Mouse (Mus musculus) inflammation-experienced regulatory T-cells, adult 6 months (primary cell): ENCODE results near the gene Hist1h4b. TPM values are rescaled to one million over a fixed set of nuclear protein-coding genes. Genes with fewer than 3 reads are reported as not detected.

ENCODE experiments used
- ATAC-seq: one replicate; pipeline ENCODE4 v1.8.0; 2017
- polyA plus RNA-seq, 3 experiments: library from polyadenylated mRNA; unstranded; fragments of 100-300 nt; shearing (Covaris generic); gene quantifications; one replicate each; pipeline ENCODE4 v1.2.1; 2017

The Hist1h4b gene
- polyA plus RNA-seq, 3 experiments from 2014 or later, result 4.1 to 20.2 TPM; not detected in 1

GRCm38 (mm10) chr13:23806422-23807052 lies 49.7 kb downstream of the Hist1h4b start, which contains the start of gene Slc17a2:
Gene Slc17a2, plus strand, starts transcription at chr13:23806993.
- no peak for ATAC-seq

Other genes starting within 250 kb of the Hist1h4b start
- 1 to 10 TPM; 3.9 to 8.3 (median 7.0) TPM for gene Hist1h4h, start 226.0 kb upstream of the Hist1h4b start, polyA plus RNA-seq
- gene Hist1h2af, start 223.1 kb upstream of the Hist1h4b start, polyA plus RNA-seq, result not detected
- 1 to 10 TPM in 1 of 3 experiments, not detected in 2; 1.5 TPM for gene Hist1h3g, start 221.6 kb upstream of the Hist1h4b start, polyA plus RNA-seq
- gene Hist1h2bh, start 213.6 kb upstream of the Hist1h4b start, polyA plus RNA-seq, result under 1 TPM in 2 of 3 experiments, not detected in 1; 0.38 to 0.89 TPM
- gene Hist1h3f, start 213.0 kb upstream of the Hist1h4b start, polyA plus RNA-seq, result 1 to 10 TPM in 1 of 3 experiments, under 1 TPM in 2; 0.73 to 1.5 (median 0.74) TPM
- 1 to 10 TPM in 1 of 3 experiments, not detected in 2; 3.2 TPM for gene Hist1h4f, start 205.4 kb upstream of the Hist1h4b start, polyA plus RNA-seq
- under 1 TPM; 0.20 to 0.36 (median 0.34) TPM for gene Hist1h1d, start 203.8 kb upstream of the Hist1h4b start, polyA plus RNA-seq
- gene Hist1h3e, start 194.6 kb upstream of the Hist1h4b start, polyA plus RNA-seq, result 1 to 10 TPM in 2 of 3 experiments, under 1 TPM in 1; 0.89 to 4.0 (median 4.0) TPM
- 100 to 1,000 TPM in 1 of 3 experiments, 10 to 100 TPM in 1, 1 to 10 TPM in 1; 5.9 to 223 (median 14.6) TPM for gene Hist1h2ae, start 185.8 kb upstream of the Hist1h4b start, polyA plus RNA-seq
- 10 to 100 TPM in 1 of 3 experiments, 1 to 10 TPM in 2; 2.4 to 13.2 (median 9.8) TPM for gene Hist1h2bg, start 185.6 kb upstream of the Hist1h4b start, polyA plus RNA-seq
- not detected for gene Hist1h2bf, start 182.8 kb upstream of the Hist1h4b start, polyA plus RNA-seq
- gene Hist1h2ad, start 182.6 kb upstream of the Hist1h4b start, polyA plus RNA-seq, result under 1 TPM in 1 of 3 experiments, not detected in 2; 0.99 TPM
- gene Hist1h3d, start 181.2 kb upstream of the Hist1h4b start, polyA plus RNA-seq, result 1 to 10 TPM in 1 of 3 experiments, under 1 TPM in 1, not detected in 1; 0.56 to 1.3 TPM
- 10 to 100 TPM; 20.7 to 55.4 (median 27.7) TPM for gene Hist1h4d, start 175.4 kb upstream of the Hist1h4b start, polyA plus RNA-seq
- gene Hist1h2be, start 135.9 kb upstream of the Hist1h4b start, polyA plus RNA-seq, result 1 to 10 TPM in 2 of 3 experiments, under 1 TPM in 1; 0.92 to 3.6 (median 3.0) TPM
- 10 to 100 TPM in 1 of 3 experiments, 1 to 10 TPM in 2; 6.7 to 25.3 (median 9.4) TPM for gene Hist1h1e, start 134.5 kb upstream of the Hist1h4b start, polyA plus RNA-seq
- gene Hist1h2ac, start 73.1 kb upstream of the Hist1h4b start, polyA plus RNA-seq, result under 1 TPM; 0.43 to 0.47 (median 0.47) TPM
- 1 to 10 TPM in 2 of 3 experiments, under 1 TPM in 1; 0.52 to 3.6 (median 3.3) TPM for gene Hist1h2bc, start 72.8 kb upstream of the Hist1h4b start, polyA plus RNA-seq
- gene Hist1h1t, start 61.2 kb upstream of the Hist1h4b start, polyA plus RNA-seq, result not detected
- 1 to 10 TPM; 2.1 to 9.3 (median 4.2) TPM for gene Hist1h4c, start 58.6 kb upstream of the Hist1h4b start, polyA plus RNA-seq
- 1 to 10 TPM in 1 of 3 experiments, under 1 TPM in 1, not detected in 1; 0.32 to 1.7 TPM for gene Hfe, start 46.2 kb upstream of the Hist1h4b start, polyA plus RNA-seq
- 10 to 100 TPM in 2 of 3 experiments, 1 to 10 TPM in 1; 8.7 to 14.8 (median 11.1) TPM for gene Hist1h1c, start 18.2 kb upstream of the Hist1h4b start, polyA plus RNA-seq
- gene Hist1h3c, start 11.4 kb upstream of the Hist1h4b start, polyA plus RNA-seq, result 1 to 10 TPM in 1 of 3 experiments, not detected in 2; 2.5 TPM
- 1 to 10 TPM in 2 of 3 experiments, not detected in 1; 2.5 to 2.8 TPM for gene Hist1h2bb, start 10.3 kb upstream of the Hist1h4b start, polyA plus RNA-seq
- 10 to 100 TPM in 1 of 3 experiments, not detected in 2; 14.8 TPM for gene Hist1h2ab, start 5.9 kb upstream of the Hist1h4b start, polyA plus RNA-seq
- gene Hist1h3b, start 4.7 kb upstream of the Hist1h4b start, polyA plus RNA-seq, result 1 to 10 TPM in 1 of 3 experiments, not detected in 2; 1.1 TPM
- gene Hist1h4a, start 4.2 kb downstream of the Hist1h4b start, polyA plus RNA-seq, result 1 to 10 TPM in 1 of 3 experiments, not detected in 2; 3.1 TPM
- gene Hist1h3a, start 5.4 kb downstream of the Hist1h4b start, polyA plus RNA-seq, result 1 to 10 TPM in 1 of 3 experiments, not detected in 2; 1.6 TPM
- 1 to 10 TPM; 2.5 to 6.1 (median 3.4) TPM for gene Hist1h1a, start 6.7 kb downstream of the Hist1h4b start, polyA plus RNA-seq
- gene Trim38, start 12.9 kb downstream of the Hist1h4b start, polyA plus RNA-seq, result not detected
- gene Slc17a2, start 50.0 kb downstream of the Hist1h4b start, polyA plus RNA-seq, result not detected
- not detected for gene Slc17a3, start 82.4 kb downstream of the Hist1h4b start, polyA plus RNA-seq
- not detected for gene Slc17a1, start 110.7 kb downstream of the Hist1h4b start, polyA plus RNA-seq
- under 1 TPM in 1 of 3 experiments, not detected in 2; 0.12 TPM for gene Slc17a4, start 158.0 kb downstream of the Hist1h4b start, polyA plus RNA-seq
- not detected for gene Hist1h2ba, start 177.1 kb downstream of the Hist1h4b start, polyA plus RNA-seq
- gene Hist1h2aa, start 177.4 kb downstream of the Hist1h4b start, polyA plus RNA-seq, result not detected
- gene Scgn, start 234.2 kb downstream of the Hist1h4b start, polyA plus RNA-seq, result not detected